Mouse (Mus musculus): Measurements from ENCODE around the gene Tsc1. TPM values are rescaled to one million over a fixed set of nuclear protein-coding genes. Genes with fewer than 3 reads are reported as not detected.

Gene Tsc1
- polyA plus RNA-seq, 2 experiments from 2014 or later, result 13.9 to 16.2 TPM

- ATAC-seq, result no peak
These were observed 24.7 kb upstream of the Tsc1 start for GRCm38 (mm10) chr2:28616358-28616757.

- ATAC-seq, result no peak
These were observed 24.2 kb upstream of the Tsc1 start for GRCm38 (mm10) chr2:28616874-28617273.

- no peak for ATAC-seq
These were observed 23.2 kb upstream of the Tsc1 start for GRCm38 (mm10) chr2:28617498-28618486.

GRCm38 (mm10) chr2:28618777-28619336, 22.2 kb upstream of the Tsc1 start:
- no peak for ATAC-seq

GRCm38 (mm10) chr2:28619369-28619768, 21.7 kb upstream of the Tsc1 start:
- ATAC-seq, result no peak

- no peak for ATAC-seq
These were observed 20.5 kb upstream of the Tsc1 start for GRCm38 (mm10) chr2:28620522-28620921.

- no peak for ATAC-seq
These were observed 19.9 kb upstream of the Tsc1 start for GRCm38 (mm10) chr2:28621111-28621510.

GRCm38 (mm10) chr2:28621664-28622171, 19.3 kb upstream of the Tsc1 start, which contains the start of gene Gfi1b:
Gfi1b (minus strand) TSS chr2:28621982.
- ATAC-seq, result no peak

GRCm38 (mm10) chr2:28622521-28623124, 18.4 kb upstream of the Tsc1 start:
- ATAC-seq, result no peak

- ATAC-seq, result no peak
These were observed 16.2 kb upstream of the Tsc1 start for GRCm38 (mm10) chr2:28624870-28625269.

GRCm38 (mm10) chr2:28626038-28626437, 15.0 kb upstream of the Tsc1 start:
- no peak for ATAC-seq

GRCm38 (mm10) chr2:28628053-28628452, 13.0 kb upstream of the Tsc1 start:
- no peak for ATAC-seq

- ATAC-seq, result no peak
These were observed 11.1 kb upstream of the Tsc1 start for GRCm38 (mm10) chr2:28629911-28630381.

- no peak for ATAC-seq
These were observed 8.4 kb upstream of the Tsc1 start for GRCm38 (mm10) chr2:28632626-28633025.

- no peak for ATAC-seq
These were observed 7.9 kb upstream of the Tsc1 start for GRCm38 (mm10) chr2:28633136-28633535.

GRCm38 (mm10) chr2:28635199-28635598, 5.8 kb upstream of the Tsc1 start:
- no peak for ATAC-seq

- ATAC-seq, result no peak
These were observed 3.8 kb upstream of the Tsc1 start for GRCm38 (mm10) chr2:28637106-28637845.

- ATAC-seq, result no peak
These were observed 2.7 kb upstream of the Tsc1 start for GRCm38 (mm10) chr2:28638352-28638751.

- no peak for ATAC-seq
These were observed 2.1 kb upstream of the Tsc1 start for GRCm38 (mm10) chr2:28638886-28639285.

- ATAC-seq, result no peak
These were observed 1.2 kb upstream of the Tsc1 start for GRCm38 (mm10) chr2:28639794-28640193.

GRCm38 (mm10) chr2:28641435-28641941, 460 bp downstream of the Tsc1 start:
- no peak for ATAC-seq

GRCm38 (mm10) chr2:28643081-28643480, 2.1 kb downstream of the Tsc1 start:
- ATAC-seq, result no peak
